Mouse (Mus musculus) thymus, postnatal 25 days (tissue): ENCODE data around the gene Cdc42se2.

Experiments used
- DNase-seq: peaks from one replicate; pipeline ENCODE4 v3.0.0; 2022

The Cdc42se2 gene

DNA sequence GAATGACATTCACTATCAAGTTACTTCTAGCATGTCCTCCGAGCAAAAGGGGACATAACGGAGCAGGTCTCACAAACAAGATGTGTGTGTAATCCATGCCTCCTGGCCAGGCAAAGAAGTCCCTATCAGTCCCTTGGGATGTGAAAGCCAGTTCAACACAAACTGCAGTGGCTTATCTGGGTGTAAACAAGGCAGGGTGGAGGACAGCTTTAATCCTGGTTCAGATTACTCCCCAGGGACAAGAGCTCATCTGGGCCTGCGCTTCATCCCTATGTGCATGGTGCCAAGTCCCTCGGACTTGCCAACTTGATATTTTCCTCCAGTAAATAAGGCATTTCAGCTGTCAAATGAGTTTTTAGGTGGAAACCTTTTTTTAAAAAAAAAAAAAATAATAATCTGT is 36.0 kb downstream of the Cdc42se2 start:
- no peak for DNase-seq

DNA sequence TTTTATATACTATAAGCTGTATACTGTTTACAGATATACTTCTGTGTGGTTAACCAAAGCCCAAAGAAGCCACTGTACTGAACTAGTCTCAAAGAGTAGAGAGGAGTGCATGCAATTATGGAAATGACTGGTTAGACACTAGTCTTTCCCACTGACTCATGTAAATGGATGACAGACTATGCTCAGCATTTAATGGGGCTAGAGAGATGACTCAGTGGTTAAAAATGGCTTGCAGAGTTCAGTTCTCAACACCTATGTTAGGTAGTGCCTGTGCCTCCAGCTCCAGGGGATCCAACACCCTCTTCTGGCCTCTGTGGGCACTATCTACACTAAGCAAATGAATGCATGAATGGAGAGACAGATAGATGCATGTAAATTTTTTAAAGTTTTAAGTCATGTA is 38.6 kb downstream of the Cdc42se2 start:
- DNase-seq, result no peak

DNA sequence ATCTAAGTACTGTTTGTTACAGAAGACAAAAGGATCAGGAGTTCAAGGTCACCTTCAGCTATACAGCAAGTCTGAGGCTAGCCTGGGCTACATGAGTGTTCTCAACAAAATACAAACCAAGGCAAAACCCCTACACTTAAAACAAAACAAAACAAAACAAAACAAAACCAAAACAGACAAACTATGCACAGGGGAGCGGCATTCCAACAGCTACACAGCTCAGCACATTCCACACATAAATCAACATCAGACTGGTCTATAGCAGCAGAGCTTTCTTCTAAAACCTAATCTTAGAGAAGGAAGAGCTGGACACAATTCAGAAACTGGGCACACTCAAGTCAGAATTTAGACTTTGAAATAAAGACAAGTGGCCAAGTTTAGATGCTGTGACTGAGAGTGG is 43.2 kb downstream of the Cdc42se2 start:
- DNase-seq, result no peak

DNA sequence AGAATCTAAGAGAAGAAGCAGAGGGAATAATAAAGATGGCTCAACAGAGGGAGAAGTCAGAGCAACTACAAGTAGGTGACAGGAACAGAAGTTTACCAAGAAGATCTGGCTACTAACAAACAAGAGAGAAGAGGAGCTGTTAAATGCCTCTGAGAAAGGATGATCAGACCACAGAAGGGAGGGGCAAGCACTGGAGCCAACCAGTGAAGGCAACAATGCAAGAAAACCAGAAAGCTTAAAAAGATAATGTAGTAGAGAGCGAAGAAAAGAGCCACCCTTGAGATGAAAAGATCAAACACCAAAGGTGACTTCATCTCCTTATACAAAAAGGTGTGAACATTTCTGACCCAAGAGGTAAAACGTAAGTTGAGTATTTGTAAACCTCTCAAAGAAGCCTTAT is 46.1 kb downstream of the Cdc42se2 start:
- no peak for DNase-seq

DNA sequence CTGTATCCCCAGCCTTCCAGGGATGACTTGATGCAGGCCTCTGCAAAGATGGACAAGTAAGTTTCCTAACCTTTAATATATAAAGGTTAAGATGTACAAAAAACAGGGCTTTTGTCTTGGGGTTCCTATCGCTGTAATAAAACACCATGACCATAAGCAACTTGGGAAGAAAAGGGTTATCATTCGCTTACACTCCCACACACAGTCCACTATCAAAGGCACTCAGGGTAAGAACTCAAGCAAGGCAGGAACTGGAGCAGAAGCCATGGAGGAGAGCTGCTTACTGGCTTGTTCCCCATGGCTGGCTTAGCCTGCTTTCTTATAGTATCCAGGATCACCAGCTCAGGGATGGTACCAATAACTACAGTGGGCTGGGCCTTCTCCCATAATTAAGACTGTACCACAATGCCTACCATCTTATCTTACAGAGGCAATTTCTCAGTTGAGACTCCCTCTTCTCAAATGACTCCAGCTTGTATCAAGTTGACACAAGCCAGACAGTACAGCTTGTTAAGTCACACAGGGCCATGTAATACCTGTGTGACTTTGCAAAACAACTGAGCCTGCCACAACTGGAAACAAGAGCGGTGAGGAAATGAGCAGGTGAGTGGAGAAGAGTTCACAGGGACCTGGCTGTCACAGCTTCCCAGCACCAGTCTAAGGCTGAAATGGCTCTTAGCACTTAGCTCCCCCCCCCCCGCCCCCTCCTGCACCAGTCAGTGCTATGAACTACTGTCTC is 48.3 kb downstream of the Cdc42se2 start:
- DNase-seq, result no peak

DNA sequence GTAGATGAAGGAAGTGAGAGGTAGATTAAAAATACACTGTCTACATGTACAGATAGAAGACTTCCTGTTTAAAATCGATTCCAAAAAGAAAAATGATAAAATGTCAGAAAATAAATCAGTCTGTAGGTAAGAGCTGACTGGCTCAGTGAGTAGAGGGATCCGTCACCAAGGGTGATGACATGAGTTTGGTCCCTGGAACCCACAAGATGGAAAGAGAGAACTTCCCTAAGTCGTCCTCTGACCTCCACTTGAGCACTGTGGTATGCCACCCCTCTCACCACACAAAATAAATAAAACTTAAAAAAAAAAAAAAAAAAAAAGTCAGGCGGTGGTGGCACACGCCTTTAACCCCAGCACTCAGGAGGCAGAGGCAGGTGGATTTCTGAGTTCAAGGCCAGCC is 50.6 kb downstream of the Cdc42se2 start:
- DNase-seq, result no peak

DNA sequence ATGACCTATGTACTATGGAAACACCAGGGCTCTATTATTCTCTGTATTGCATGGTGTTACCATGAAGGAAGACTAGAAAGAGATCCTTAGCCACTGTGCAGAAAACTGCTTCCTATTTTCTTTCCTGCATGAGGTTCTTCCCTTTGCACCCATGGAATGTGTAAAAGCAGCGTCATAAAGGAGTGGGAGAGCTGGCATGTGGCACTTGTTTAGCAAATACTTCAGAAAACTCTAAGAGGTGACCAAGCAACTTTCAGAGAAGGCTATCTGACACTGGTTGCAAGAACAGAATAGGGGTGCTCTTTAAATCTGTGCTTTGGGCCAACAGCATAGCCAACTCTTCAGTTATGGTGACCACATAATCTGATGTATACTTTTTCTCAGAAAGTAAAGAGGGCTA is 52.4 kb downstream of the Cdc42se2 start:
- DNase-seq, result no peak

DNA sequence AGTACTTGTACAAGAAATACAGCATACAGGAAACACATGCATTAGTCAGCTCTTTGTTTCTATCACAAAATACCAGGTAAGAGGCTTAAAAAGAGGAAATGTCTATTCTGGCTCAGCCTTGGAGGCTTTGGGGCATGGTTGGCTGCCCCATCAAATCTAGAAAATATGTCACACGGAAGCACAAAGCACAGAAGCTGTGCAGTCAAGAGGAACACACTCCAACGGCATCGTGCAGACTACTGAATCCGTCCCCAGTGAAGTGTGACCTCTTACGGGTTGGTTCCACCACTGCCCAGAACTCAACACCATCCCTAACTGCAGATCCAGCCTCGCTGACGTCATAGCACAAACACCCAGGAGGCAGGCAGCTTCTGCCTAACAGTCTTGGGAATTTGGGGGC is 53.9 kb downstream of the Cdc42se2 start:
- DNase-seq, result no peak

DNA sequence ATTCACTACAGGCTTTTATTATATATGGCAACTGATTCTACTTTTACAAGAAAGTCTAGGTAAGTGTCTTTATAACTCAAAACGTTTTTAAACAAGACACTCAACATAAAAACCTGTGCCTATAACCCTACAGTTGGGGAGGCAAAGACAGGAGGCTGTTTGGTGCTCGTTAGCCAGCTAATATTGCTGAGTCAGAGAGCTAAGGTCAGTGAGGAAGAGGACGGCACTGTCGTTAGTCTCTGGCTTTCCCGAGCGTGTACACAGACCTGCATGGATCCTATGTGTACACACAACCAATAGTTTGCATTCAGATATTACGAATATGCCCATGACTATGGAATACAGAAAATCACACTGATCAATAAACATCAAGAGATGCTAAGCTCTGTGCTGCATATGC is 56.1 kb downstream of the Cdc42se2 start:
- DNase-seq, result no peak

DNA sequence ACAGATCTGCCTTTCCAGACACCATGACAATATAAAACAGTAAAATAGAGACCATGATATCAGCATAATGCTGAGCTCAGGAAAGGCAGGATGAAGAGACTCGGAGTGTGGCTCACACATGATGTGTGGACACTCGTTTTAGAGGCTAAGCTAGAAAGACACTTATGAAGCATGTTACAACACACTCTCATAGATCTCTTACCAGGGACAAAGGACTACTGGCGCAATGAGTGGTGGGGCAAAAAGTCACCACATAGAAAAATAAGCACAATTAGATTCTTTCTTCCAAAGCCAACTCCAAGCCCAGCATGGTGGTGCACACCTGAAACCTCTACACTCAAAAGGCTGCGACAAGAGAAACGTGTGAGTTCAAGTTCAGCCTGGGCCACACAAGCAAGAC is 56.5 kb downstream of the Cdc42se2 start:
- DNase-seq, result no peak

DNA sequence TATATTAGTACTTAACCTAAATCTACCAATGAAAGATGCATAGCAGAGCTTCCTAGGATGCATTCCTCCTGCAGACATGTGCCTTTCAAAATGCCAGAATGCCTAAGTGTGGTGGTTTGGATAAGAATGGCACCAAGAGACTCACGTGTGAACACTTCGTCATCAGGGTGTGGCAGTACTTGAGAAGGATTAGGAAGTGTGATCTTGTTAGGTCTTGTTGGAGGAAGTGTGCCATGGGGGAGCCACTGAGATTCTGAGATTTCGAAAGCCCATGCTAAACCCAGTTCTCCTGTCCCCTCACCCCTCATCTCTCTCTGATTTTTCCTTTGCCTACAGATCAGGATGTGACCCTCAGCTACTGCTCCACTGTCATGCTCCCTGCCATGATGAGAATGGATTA is 58.2 kb downstream of the Cdc42se2 start:
- no peak for DNase-seq

DNA sequence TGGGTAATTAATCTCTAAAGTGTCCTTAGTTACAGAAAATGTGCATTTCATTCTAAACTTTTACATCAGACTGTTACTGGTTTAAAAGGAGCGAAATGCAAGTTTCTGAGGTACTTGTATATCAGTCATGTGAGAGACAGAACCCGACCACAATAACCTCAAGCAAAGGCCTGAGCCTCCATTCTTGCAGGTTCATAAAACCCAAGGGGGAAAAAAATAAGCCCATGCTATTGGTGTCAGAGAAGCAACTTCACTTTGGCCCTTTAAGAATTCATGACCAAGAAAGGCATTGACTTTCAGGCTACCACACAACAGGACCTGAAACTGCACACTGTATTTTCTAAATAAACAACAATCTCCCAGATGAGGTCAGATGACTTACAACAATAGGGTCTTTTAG is 59.1 kb downstream of the Cdc42se2 start:
- DNase-seq, result peak; percentile 24

DNA sequence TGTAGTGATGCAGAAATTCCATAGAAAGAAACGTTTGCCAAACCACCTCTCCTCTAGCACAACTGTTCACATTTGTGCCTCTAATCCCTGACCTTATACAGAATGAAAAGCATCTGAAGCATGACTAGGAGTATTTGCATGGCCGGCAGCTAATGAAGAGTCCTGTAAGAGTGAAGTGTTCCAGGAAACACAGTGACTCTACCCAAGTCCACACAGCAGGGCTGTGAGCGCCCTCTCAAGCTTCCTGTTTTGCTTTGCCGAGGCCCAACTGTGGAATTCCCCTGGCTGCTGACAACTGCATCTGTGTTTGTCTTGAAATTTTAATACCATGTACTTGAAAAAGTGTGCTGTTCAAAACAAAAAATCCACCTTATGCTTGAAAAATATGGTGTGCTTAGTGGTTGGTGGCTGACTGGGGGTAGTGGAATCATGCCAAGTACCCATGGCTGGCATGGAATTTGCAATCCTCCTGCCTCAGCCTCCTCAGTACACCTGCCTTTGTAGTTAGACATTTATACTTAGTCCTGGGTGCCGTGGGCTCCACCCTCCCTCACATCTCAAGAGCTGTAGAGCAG is 60.1 kb downstream of the Cdc42se2 start:
- DNase-seq, result peak; percentile 23

DNA sequence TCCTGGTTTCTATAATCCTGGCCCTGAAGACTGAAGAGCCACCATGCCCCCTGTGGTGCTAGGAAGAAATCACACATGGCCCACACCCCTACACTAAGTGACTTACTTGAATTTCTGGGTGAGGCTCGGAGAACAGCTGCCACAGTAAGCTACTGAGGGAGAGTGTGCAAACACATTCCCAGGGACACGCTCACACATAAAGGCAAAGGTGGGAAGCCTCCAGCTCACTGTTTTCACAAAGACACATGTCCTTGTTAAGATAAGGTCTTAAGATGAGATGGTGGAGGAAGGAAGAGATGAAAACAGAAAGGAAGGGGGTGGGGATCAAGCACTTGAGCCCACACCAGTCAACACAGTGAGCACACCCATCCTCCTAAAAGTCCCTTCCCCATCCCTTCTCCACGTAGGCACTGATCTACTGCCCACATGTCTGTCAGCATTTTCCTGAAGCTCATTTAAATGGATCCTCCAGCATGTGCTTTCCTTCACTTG is 60.9 kb downstream of the Cdc42se2 start:
- no peak for DNase-seq

DNA sequence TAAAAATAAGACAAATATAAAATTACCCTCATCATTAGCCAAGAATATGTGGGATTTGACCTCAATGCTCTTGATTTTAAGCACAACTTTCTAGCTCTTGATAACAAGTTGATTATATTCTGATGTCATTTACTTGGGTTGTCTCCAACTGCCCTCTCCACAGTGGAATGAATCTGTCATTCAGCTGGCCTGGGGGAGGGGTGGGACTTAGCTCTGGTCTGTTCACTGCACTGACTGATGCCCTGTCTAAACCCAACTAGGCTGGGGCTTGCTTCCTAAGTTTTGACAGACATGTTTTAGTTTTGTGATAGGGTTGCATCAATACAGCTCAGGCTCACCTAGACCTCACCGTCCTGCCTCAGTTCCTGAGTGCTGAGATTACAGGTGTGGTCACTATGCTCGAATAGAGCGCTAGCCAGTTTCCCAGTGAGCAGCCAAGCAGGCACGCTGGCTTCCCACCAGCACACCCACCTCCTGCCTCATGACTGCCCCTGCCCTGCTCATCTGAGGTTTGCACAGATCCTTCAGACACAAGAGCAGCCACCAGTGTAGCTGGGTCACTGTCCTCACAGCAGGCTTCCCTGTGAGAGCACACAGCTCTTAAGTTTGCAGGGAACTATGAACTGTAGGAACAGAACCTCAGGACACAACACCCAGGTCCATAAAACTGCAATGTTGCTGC is 63.0 kb downstream of the Cdc42se2 start:
- no peak for DNase-seq

DNA sequence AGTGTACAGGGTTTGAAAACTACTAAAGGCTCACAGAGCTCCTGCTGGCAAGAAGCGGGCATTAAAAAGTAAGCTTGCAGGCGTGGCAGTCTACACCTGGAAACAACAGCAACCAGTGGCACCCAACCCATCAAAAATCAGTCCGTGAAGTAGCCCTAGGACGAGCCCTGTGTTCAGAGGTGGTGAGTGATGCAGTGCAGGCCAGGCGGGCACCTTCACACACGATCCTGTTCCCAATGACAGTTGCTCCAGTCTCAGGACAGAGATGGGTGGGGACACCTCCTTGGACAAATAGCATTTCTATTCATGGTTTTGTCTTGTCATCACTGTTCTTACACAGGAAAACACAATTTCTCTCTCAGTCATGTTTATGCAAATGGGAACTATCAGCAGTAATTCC is 65.4 kb downstream of the Cdc42se2 start:
- DNase-seq, result no peak

DNA sequence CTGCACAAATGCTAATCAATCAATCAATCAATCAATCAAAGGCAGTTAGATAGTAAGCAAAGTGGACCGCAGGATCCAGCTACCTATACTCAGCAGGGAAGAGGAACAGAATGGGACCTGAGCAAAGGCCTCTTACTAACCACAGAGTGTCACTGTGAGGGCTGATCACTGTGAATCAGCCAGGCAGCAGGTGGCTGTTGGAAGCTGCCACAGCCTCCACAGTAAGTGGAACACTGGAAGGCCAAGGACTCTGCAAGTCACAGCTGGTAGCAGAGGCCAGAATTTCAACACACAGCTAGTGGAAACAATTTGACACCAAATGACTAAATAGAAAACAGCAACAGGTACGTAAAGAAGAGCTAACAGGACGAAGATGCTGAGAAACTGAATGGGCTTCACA is 68.9 kb downstream of the Cdc42se2 start:
- no peak for DNase-seq

DNA sequence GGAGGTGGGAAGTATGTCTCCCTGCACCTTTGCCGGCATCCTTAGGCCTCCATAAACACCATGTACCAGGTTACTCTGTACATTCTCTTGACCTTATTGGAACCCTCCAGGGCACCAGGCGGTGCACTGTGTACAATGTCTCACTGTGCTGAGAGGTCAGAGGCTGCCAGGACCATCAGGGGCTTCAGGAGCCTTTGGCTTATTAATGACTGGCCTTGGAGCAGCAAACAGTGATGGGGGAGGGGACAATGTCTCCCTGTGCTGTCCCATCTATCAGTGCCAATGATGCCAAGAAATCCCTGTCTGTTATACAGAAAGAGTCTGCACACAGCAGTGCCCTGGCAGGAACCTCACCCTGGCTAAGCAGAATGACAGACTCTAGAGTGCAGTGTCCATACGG is 69.6 kb downstream of the Cdc42se2 start:
- DNase-seq, result no peak

DNA sequence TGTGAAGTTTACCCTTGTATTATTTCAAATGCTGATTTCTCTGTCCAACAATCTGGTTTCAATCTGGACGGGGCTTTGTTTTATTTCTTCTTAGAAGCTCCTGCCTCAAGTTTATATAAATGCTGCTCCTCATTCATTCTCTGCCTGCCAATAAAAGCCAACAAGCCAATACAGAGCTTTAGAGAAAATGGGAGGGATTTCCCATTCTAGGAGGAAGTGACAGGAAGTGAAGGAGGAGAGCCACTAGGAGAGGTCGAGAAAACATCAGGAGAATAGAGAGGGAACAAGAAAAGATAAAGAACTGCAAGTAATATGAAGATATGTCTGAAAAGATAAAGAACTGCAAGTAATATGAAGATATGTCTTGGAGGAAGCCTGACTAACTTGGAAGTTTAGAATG is 74.6 kb downstream of the Cdc42se2 start:
- DNase-seq, result no peak

DNA sequence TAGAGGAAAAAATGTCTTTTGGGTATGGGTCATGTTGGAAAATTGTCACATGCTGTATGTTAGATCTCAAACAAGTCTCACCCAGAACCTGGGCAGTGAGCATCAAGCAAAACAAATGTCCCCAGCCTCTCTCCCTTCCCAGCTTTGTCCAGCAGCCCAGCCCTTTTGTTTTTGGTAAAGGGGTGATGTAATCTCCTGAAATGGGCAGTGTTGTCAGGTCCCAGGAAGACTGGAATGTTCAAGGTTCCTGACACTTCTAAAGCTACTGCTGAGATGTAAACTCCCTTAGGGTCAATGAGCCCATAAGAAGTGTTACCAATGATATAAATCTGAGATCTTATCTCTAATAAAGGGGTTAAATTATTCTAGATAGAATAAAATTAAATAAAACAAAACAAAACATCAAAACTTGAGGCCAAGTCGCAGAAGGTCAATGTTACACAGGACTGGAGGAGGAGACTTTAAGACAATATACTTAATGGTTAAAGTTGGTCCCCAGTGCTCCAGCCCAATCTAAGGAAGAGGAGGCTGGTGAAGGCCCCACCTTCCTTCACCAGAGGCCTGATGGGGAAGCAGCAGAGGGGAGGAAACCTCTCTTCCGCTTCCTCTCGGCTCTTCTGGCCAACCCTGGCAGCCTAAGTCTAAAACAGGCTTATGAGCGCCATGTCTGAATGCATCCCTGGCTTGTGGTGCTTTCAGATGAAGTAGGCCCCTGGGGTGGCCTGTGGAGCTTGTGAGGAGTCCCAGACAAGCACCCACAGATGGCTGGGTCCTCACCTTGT is 76.8 kb downstream of the Cdc42se2 start:
- no peak for DNase-seq

DNA sequence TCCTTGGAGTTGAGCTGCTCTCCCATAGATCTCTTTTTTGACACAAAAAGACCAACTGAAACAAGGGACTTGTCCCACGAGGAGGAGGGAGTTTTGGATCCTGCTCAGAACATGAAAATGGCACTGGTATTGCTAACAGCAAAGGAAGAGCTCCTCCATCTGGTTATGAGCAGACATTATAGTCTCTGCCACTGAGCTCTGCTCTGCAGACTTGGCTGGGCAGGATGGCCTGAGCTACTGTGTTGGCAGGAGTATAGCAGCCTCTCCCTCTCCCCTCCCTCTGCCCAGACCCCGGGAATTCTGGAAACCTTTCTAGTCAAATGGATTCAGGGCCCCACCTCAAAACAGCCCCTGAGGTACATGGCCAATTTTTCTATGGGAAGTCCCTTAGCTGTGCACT is 77.8 kb downstream of the Cdc42se2 start:
- DNase-seq, result no peak

DNA sequence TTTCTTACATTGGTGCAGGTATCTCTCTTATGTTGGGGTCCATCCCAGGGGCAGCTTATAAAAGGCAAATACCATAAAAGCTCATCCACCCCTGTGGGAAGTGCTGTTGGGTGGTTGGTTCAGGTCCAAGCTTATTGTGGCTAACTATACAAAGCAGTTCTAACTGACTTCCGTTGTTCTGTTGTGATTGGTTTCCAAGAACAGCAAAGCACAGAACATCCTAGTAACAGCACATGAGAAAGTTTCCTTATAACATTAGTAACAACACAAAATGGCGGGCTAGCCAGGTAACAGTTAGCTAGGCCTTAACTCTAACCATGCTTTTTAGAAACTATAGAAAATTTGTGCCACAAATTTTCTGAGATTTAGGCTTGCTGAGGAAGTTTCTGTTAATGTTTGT is 79.3 kb downstream of the Cdc42se2 start:
- DNase-seq, result no peak

DNA sequence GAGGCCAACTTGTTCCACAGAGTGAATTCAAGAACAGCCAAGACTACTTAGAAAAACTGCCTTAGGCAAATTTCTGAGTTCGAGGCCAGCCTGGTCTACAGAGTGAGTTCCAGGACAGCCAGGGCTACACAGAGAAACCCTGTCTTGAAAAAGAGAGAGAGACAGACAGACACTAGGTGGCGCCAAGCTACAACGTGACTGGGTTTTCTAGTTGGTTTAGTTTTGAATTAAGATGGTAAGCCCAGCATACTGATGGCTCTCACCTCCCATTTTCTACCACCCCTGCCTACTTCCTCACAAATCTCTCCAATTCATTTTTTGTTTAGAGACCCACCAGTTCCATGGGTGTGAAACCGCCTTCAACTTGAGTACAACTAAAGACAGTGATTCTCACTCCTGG is 84.2 kb downstream of the Cdc42se2 start:
- peak; percentile 81 for DNase-seq

DNA sequence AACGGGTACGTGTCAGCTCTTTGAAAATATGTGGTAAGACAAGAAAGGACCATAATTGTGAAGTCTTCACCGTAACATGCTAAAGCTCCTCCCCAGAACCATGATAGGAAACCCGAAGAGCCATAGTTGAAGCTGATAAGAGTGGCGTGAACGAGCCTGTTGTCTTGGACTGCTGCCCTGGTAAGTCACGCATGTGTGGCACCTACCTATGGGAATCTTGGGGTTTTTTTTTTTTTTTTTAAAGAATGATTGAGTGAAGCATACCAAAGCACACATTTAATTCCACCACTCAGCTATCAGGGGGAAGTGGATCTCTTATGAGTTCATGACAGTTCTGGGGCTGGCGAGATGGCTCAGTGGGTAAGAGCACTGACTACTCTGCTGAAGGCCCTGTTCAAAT is 85.6 kb downstream of the Cdc42se2 start:
- no peak for DNase-seq
